Mouse (Mus musculus): ENCODE measurements at regions not wholly inside any gene's neighbourhood (a gene's known extent, or its start where the extent isn't known, plus 50 kb on each side); places are given as distances from the start of the nearest gene placed in this dataset.

- TF ChIP-seq CTCF (IDR thresholded peaks at IDR 0.05 in 2 of 3, conservative IDR thresholded peaks at IDR 0.05 in 1 of 3; ENCODE audit: control insufficient read depth in 1 of 3, insufficient read depth in 1 of 3, low read depth in 2 of 3, low read length in 3 of 3, poor library complexity in 1 of 3, severe bottlenecking in 1 of 3) = no peak
- no peak for TF ChIP-seq MAX (IDR thresholded peaks at IDR 0.05; ENCODE audit: low read length)
- no peak for TF ChIP-seq POLR2AphosphoS2 (IDR thresholded peaks at IDR 0.05; ENCODE audit: low read length)
- TF ChIP-seq TCF12 (IDR thresholded peaks at IDR 0.05; ENCODE audit: low read depth, low read length) = no peak
- no peak for TF ChIP-seq MXI1 (IDR thresholded peaks at IDR 0.05; ENCODE audit: low read depth, low read length)
- TF ChIP-seq ZC3H11A (IDR thresholded peaks at IDR 0.05; ENCODE audit: low read depth, low read length) = no peak
Measured at GRCm38 (mm10) chr13:38735294-38735693, 76.4 kb upstream of the Eef1e1 start.
